Comparison of ENCODE assay signal across 31 mouse cellular contexts in the genomic region with DNA sequence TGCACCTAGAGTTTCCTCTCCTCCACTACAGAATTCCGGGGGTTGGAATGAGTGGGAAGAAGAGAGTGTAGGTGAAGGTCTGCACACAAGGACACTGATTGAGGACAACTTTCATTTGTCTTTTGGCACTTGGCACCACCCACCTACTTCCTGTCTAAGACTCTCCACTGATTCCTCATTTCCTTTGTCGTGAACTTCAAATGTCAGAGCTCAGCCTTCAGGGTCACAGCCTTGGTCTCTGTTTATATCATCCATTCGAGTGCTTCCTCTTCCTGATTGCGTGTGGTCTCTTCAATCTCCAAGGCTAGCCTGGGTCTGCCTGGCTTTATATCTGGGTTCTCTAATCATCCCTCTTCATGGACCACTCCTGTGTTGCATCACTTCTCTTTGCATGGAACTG. TPM values are rescaled to one million over a fixed set of nuclear protein-coding genes. Genes with fewer than 3 reads are reported as not detected.
DNase-seq lines count a peak whose midpoint lies in the region; TF ChIP-seq lines count a peak whose summit lies in the region.
"Had no signal": no experiment of that assay in that cellular context is flagged by ENCODE, and none has a peak within 500 bp of the region (broad histone marks: within the 10 kb centered on the region; RNA-seq: fewer than 3 reads in every experiment).

No protein-coding gene starts in this region.

- DNase-seq in adrenal gland, adult 2 months = peak; percentile 35
- no peak for DNase-seq in adrenal gland, adult 18-20 months (ENCODE audit: low spot score in 2 of 2)
- DNase-seq in liver, adult 2 months (ENCODE audit: extremely low read depth, low read depth, low spot score) = peak; percentile 3
- no peak for DNase-seq in liver
- DNase-seq in lung, postnatal 10 days = peak; percentile 12
- DNase-seq in lung, adult 2 months = no peak
- DNase-seq: cerebellum, adult 11 months; cerebellum, adult 2 months; cerebellum, adult 9-11 months; cerebellum, postnatal 25 days; forebrain, postnatal 0 days; gastrocnemius, adult 2 months; gastrocnemius, postnatal 14 days; heart, adult 11 months had no signal

- H3K27me3 ChIP-seq in liver, adult 2 months (ENCODE audit: control insufficient read depth, insufficient read depth, low read length) = no peaks in the 10 kb centered on the region
- H3K27me3 ChIP-seq: embryonic facial prominence, embryonic 12.5 days; embryonic facial prominence, embryonic 15.5 days; hindbrain, embryonic 15.5 days had no signal

- no peak overlapping the region for H3K27ac ChIP-seq in liver, adult 2 months (replicated peaks; ENCODE audit: insufficient read depth, low read depth, low read length)
- H3K27ac ChIP-seq: embryonic facial prominence, embryonic 12.5 days; embryonic facial prominence, embryonic 15.5 days; gastrocnemius, adult 2 months; hindbrain, embryonic 12.5 days; hindbrain, embryonic 15.5 days had no signal

- H3K4me3 ChIP-seq in liver, adult 2 months (ENCODE audit: insufficient read depth, low read depth, low read length) = no peak overlapping the region
- H3K4me3 ChIP-seq in lung, adult 2 months (replicated peaks; ENCODE audit: extremely low read depth, low read depth, low read length) = no peak overlapping the region
- H3K4me3 ChIP-seq: embryonic facial prominence, embryonic 12.5 days; embryonic facial prominence, embryonic 15.5 days; gastrocnemius, adult 2 months; hindbrain, embryonic 12.5 days; hindbrain, embryonic 15.5 days had no signal

- H3K4me1 ChIP-seq in liver, adult 2 months (ENCODE audit: control insufficient read depth, insufficient read depth, low read length) = no peaks in the 10 kb centered on the region; the same call in 1 of the 2 replicates
- no peaks in the 10 kb centered on the region for H3K4me1 ChIP-seq in lung, adult 2 months (ENCODE audit: control insufficient read depth, insufficient read depth, low read length)
- H3K4me1 ChIP-seq: embryonic facial prominence, embryonic 12.5 days; embryonic facial prominence, embryonic 15.5 days; hindbrain, embryonic 15.5 days had no signal

- TF ChIP-seq POLR2A in liver, adult 2 months (IDR thresholded peaks at IDR 0.05; ENCODE audit: extremely low read depth, insufficient read depth, low read length) = no peak
- no peak for TF ChIP-seq POLR2A in lung, adult 2 months (IDR thresholded peaks at IDR 0.05; ENCODE audit: borderline replicate concordance, extremely low read depth, low read depth, low read length)

- H3K36me3 ChIP-seq in liver, adult 2 months (ENCODE audit: control insufficient read depth, insufficient read depth, low read length) = no peaks in the 10 kb centered on the region
- H3K36me3 ChIP-seq: embryonic facial prominence, embryonic 12.5 days; embryonic facial prominence, embryonic 15.5 days; hindbrain, embryonic 12.5 days; hindbrain, embryonic 15.5 days had no signal

- H3K9ac ChIP-seq in liver, adult 2 months (ENCODE audit: low read depth, low read length) = no peak overlapping the region
- H3K9ac ChIP-seq: embryonic facial prominence, embryonic 12.5 days; embryonic facial prominence, embryonic 15.5 days; forebrain, postnatal 0 days; hindbrain, embryonic 12.5 days; hindbrain, embryonic 15.5 days had no signal

- no peaks in the 10 kb centered on the region for H3K79me2 ChIP-seq in liver, adult 2 months (ENCODE audit: control insufficient read depth, insufficient read depth, low read length)

- 61% methylated on average over 4 of the region's 4 CpGs for WGBS in liver, adult 2 months
- WGBS in lung, adult 2 months = 40% methylated on average over 4 of the region's 4 CpGs

- TF ChIP-seq CTCF in liver, adult 2 months (IDR thresholded peaks at IDR 0.05; ENCODE audit: low read depth, low read length) = no peak
- TF ChIP-seq CTCF in lung, adult 2 months (IDR thresholded peaks at IDR 0.05; ENCODE audit: insufficient read depth, low read length) = no peak

RNA-seq across cellular contexts. Expression of gene Gjb5, which starts 37.6 kb away (rescaled TPM):
- total RNA-seq in adrenal gland, adult 2 months (2021) = under 1 TPM; 0.17 to 0.73 TPM
- 0.27 and 0.34 TPM in 2 replicates for polyA plus RNA-seq in adrenal gland, adult 2 months (2012; rRNA removed)
- total RNA-seq in adrenal gland, adult 18-20 months (2021) = under 1 TPM in 1 of 2 experiments, not detected in 1; 0.17 TPM
- total RNA-seq in liver, adult 2 months (2014; rRNA removed) = not detected in 2 replicates
- polyA plus RNA-seq in liver, adult 2 months (2012; rRNA removed) = 0.05 TPM in 1 of 2 replicates, not detected in the other
- 1.3 and 1.9 TPM in 2 replicates for polyA plus RNA-seq in lung, adult 2 months (2012; rRNA removed)
- total RNA-seq: common myeloid progenitor, adult 5-6 weeks; gastrocnemius, adult 2 months; hematopoietic stem cell, adult 5-6 weeks had no signal
- polyA plus RNA-seq: activated CD4-positive, CD25-positive, alpha-beta regulatory T cell, adult 4 months had no signal

RNA-seq across cellular contexts. Expression of gene Gjb4, which starts 41.7 kb away (rescaled TPM):
- not detected for total RNA-seq in adrenal gland, adult 2 months (2021)
- 0.11 TPM in 1 of 2 replicates, not detected in the other for polyA plus RNA-seq in adrenal gland, adult 2 months (2012; rRNA removed)
- not detected for total RNA-seq in adrenal gland, adult 18-20 months (2021)
- total RNA-seq in liver, adult 2 months (2014; rRNA removed) = not detected in 2 replicates
- polyA plus RNA-seq in liver, adult 2 months (2012; rRNA removed) = not detected in 2 replicates
- polyA plus RNA-seq in lung, adult 2 months (2012; rRNA removed) = 0.19 and 3.7 TPM in 2 replicates
- total RNA-seq: common myeloid progenitor, adult 5-6 weeks; forebrain, postnatal 0 days; gastrocnemius, adult 2 months; gastrocnemius, postnatal 14 days; gastrocnemius, postnatal 4 days; heart, adult 8-10 months; heart, postnatal 25 days; hematopoietic stem cell, adult 5-6 weeks had no signal
- polyA plus RNA-seq: activated CD4-positive, CD25-positive, alpha-beta regulatory T cell, adult 4 months; embryonic facial prominence, embryonic 12.5 days; forebrain, embryonic 11.5 days; forebrain, embryonic 14.5 days; forebrain, postnatal 0 days; frontal cortex, adult 2 months; heart, embryonic 11.5 days; heart, embryonic 14.5 days; heart, postnatal 0 days; hindbrain, embryonic 15.5 days; intestine, embryonic 14.5 days had no signal

Comparison
In these comparisons a context has a peak if more than half of its experiments do, and no peak if none do; other contexts are left out.
1. DNase-seq: peak in adrenal gland, adult 2 months (single experiment), liver, adult 2 months (single experiment) and lung, postnatal 10 days (single experiment); none in adrenal gland, adult 18-20 months (0 of 2), liver (single experiment) and lung, adult 2 months (single experiment).